Mouse (Mus musculus) 416B (cell line): Measurements from ENCODE around the gene Igfbp5.
A peak's percentile ranks its signal among the peaks of the same experiment; 100 is the strongest.

Experiments used
- DNase-seq: peaks from one replicate; pipeline ENCODE4 v3.0.0; 2011; ENCODE audit warnings: low read depth

Gene Igfbp5

DNA sequence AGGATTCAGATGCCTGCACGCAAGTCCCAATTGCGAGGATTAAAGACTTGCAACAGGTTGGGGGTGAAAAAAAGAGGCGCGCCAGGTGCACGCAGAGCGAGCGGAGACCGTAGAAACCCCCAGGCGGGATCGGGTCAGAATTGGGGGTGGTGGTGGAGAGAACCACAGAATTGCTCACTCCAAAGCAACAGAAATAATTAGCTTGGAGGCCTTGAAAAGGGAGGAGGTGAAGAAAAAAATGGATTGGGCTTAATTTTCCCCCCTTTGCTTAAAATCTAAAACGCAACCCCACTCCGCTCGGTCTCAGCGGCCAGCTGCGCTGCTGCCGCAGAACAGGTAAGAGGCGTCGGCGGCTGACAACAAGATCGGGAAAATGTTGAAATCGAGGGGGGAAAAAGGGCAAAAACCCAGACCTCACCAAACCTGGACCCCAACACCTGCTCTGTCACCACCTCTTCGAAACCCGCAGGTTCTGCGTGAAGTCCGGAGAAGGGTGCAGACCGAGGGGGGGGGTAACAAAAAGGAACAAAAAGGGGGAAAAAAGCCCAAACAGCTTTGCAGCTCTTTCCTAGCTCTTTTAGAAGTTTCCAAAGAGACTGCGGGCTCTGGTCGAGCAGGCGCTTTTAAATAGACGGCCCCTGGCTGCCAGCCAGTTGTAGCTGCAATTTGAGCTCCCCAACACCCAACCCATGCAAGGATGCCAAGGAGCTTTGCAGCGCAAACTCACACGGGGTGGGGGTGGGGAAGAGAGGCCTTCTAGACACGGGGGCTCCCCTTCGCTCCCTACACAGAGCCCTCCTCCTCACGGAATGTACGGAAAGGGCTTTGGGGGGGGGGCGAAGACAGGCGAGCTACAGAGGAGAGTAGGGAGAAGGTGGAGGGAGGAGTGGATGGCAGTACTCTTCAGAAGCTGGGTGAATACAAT lies at the start of gene Igfbp5:
Gene Igfbp5 (minus strand): TSS at position 598 of the 925 bp plus-strand sequence.
- DNase-seq, result no peak

DNA sequence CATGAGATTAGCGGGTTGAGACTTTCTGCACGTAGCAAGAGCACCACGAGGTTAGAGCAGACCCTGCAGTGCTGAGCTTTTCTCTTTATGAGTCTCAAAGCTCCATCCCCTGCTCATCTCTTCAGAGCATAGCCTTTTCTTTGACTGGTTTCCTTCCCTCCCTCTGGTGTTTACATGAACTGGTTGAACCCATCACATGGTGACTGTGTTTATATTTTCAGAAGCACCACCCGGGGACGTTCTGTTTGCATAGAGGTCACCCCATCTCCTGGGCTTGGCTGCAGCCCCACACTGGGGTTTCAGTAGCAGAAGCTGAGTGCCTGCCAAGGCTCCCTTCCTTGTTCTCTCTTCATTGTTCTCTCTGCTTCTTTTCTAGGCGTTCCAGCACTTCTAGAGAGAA lies 40.1 kb upstream of the Igfbp5 start:
- no peak for DNase-seq

- DNase-seq, result no peak
Observed at GRCm38 (mm10) chr1:72913073-72913472, 38.4 kb upstream of the Igfbp5 start.

GRCm38 (mm10) chr1:72895821-72896220 lies 21.1 kb upstream of the Igfbp5 start:
- no peak for DNase-seq

DNA sequence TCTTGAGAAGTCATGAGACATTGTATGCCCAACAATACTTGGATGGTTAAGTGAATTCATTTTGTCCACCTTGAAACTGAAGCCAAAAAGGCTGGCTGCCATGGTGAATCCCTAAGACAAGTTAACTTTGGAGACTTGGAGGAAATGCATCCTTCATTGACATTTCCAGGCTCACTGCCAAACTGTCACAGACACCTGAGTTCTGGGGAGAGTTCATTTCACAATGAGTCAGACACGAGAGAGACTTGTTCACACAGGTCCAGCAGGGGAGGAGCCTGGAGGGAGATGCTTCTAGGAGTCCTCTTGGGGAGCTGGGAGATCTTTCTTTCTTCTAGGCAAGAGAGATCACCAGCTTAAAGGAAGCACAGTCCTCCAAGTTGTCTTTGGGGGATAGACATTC lies 13.2 kb upstream of the Igfbp5 start:
- no peak for DNase-seq

- no peak for DNase-seq
Observed at GRCm38 (mm10) chr1:72885819-72886169, 11.1 kb upstream of the Igfbp5 start.

- no peak for DNase-seq
Observed at GRCm38 (mm10) chr1:72885111-72885818, 10.6 kb upstream of the Igfbp5 start.

GRCm38 (mm10) chr1:72879319-72879634 lies 4.6 kb upstream of the Igfbp5 start:
- no peak for DNase-seq

DNA sequence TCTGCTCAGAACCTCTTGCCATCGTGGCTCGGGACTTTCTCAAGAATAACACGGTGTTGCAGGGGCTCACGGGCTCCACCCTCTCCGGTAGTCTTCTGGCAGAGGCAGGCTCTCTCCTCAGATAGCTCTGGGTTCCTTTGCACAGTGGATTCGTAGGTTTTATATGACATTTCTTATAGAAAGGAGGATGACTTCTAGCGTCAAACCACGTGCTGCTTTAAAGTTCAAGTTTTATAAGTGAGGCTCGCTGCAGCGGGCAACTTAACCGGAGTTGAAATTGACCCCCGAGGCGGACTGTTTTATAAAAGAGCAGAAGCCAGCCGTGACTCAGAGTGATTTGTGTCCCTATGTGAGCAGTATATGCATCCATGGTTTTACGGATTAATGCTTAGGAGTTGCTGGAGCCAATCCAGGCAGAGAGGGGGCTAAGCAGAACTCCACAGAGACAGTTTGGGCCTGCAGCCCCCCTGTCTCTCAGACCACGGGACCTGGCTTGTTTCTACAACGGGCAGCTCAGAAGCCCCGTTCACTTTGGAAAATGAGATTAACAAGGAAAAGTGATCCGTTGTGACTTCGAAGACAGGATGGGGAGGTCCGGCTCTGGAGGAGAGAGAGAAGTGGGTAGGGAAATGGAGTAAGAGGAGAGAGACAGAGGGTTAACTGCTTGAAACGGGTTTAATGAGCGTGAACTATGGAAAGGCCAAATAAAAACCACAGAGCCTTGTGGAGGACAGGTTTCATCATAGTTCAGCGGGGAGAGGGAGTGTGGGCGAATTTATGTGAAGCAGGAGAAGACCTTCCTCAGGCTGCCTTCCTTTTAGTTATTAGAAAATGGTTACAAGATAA lies 4.0 kb upstream of the Igfbp5 start:
- DNase-seq, result no peak

DNA sequence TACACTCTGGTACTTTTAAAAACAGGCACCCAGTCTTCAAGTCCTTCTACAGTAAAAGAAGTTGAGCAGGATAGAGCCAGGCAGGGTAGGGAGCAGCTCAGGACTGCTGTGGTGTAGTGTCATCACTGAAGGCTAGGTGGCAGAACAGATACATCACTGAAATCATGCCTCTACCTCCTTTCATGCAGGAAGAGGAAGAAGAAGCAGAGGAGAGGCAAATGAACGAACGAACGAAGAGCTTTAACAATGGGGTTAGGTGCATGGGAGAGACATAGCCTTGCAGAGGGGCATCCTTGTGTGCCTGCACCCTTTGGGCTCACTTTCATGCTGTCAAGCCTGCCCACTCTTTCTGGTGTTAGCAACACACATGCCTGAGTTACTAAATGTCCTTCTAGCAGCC lies 3.2 kb upstream of the Igfbp5 start:
- peak; percentile 26 for DNase-seq

GRCm38 (mm10) chr1:72876111-72876510 lies 1.4 kb upstream of the Igfbp5 start:
- DNase-seq, result no peak

- DNase-seq, result no peak
Observed at GRCm38 (mm10) chr1:72875708-72876107, 1.0 kb upstream of the Igfbp5 start.

GRCm38 (mm10) chr1:72873511-72874286 lies 985 bp downstream of the Igfbp5 start:
- DNase-seq, result no peak

DNA sequence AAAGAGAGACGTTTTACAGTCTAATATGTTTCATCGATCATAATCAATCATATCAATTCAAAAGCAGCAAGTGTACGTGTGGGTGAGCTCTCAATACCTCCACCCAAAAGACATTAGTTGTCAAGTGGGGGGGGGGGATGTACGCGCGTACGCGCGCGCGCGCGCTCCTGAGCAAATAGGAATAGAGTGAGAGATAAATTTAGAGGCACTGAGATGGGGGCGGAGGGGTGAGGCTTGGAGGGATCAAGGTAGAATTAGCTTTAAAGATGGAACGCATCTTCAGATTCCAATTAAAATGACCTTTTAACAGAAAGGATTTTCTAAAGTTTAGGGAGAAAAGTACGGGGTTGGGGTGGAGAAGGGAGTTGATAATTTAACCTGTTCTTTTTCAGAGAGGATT lies 1.6 kb downstream of the Igfbp5 start:
- DNase-seq, result no peak

DNA sequence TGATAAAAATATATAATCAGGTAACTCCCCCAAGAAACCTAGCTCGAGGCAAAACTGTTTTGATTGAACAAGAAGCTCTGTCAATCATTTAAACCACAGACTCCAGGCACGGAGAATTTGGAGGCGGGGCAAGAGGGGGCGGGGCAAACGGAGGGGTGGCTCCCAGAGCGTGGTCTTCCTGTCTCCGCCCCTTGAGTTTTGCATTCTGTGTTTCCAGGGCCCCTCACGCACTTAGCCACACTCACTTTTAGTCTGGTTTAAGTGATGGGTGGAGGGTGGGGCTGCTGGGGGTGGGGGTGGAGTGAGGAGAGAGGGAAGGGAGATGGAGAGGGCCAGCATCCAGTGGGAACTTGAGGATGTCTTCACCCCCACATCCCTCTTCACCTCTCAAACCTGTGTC lies 2.2 kb downstream of the Igfbp5 start:
- no peak for DNase-seq

GRCm38 (mm10) chr1:72871697-72872411 lies 2.8 kb downstream of the Igfbp5 start:
- no peak for DNase-seq

- no peak for DNase-seq
Observed at GRCm38 (mm10) chr1:72871337-72871696, 3.4 kb downstream of the Igfbp5 start.

DNA sequence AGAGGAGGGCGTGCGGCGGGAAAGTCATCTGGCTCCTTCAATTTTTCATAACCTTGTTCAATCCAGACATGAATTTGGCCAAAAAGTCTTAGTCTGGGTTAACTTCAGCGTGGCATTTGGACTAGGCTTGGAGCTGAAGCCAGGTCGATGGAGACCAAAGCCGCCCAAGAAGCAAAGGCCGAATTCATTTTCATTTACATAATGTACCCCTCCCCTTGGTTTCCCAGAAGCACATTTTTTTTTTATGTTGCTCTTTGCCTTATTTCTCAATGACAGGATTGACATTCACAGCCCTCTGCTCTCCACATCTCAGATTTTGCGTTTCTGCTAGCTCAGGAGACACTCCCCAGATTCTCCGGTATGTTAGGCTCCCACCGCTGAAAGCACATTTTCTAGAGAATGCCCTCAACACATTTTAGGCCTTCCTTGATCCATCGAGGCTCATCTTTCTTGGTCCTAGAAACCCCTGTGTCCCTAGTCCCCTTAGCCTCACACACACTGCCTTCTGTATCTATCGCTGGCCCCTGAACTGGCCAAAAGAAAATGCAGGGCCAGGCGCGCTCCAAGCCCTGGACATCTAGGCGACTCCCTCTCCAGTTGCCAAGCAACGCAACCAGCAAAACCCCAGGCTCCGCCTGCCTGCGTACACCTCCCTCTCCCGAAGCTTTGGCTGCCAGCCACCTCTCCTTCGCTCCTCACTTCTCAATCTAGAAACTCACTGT lies 3.9 kb downstream of the Igfbp5 start:
- no peak for DNase-seq

- no peak for DNase-seq
Observed at GRCm38 (mm10) chr1:72869681-72870614, 4.7 kb downstream of the Igfbp5 start.
